Mouse (Mus musculus): ENCODE measurements around the gene Tfr2. TPM values are rescaled to one million over a fixed set of nuclear protein-coding genes. Genes with fewer than 3 reads are reported as not detected.

The Tfr2 gene
- polyA plus RNA-seq, 1 experiment: not detected

GRCm38 (mm10) chr5:137570691-137571586 is 1.3 kb downstream of the Tfr2 start:
- H3K27ac ChIP-seq (ENCODE audit: insufficient read depth, low read depth, low read length): no peak overlapping the region
- H3K4me3 ChIP-seq (ENCODE audit: insufficient read depth, low read length): no peak overlapping the region
- no peak for TF ChIP-seq CTCF (IDR thresholded peaks at IDR 0.05; ENCODE audit: low read depth, low read length)
- no peak for TF ChIP-seq POLR2A (IDR thresholded peaks at IDR 0.05; ENCODE audit: borderline replicate concordance, low read depth, low read length)
- peaks cover 14% of the 10 kb centered on the region for H3K4me1 ChIP-seq (ENCODE audit: control insufficient read depth, insufficient read depth, low read length)

- Histone ChIP-seq H3K27ac (ENCODE audit: insufficient read depth, low read depth, low read length) (no peak overlapping the region), H3K4me1 (ENCODE audit: control insufficient read depth, insufficient read depth, low read length) (peaks cover 8% of the 10 kb centered on the region), H3K4me3 (ENCODE audit: insufficient read depth, low read length) (no peak overlapping the region)
- TF ChIP-seq POLR2A (IDR thresholded peaks at IDR 0.05; ENCODE audit: borderline replicate concordance, low read depth, low read length) (no peak), CTCF (IDR thresholded peaks at IDR 0.05; ENCODE audit: low read depth, low read length) (no peak)
Measured at GRCm38 (mm10) chr5:137574470-137574901, 4.8 kb downstream of the Tfr2 start.

- Histone ChIP-seq H3K4me3 (ENCODE audit: insufficient read depth, low read length) (no peak overlapping the region), H3K27ac (ENCODE audit: insufficient read depth, low read depth, low read length) (no peak overlapping the region), H3K4me1 (ENCODE audit: control insufficient read depth, insufficient read depth, low read length) (no peaks in the 10 kb centered on the region)
- TF ChIP-seq CTCF (IDR thresholded peaks at IDR 0.05; ENCODE audit: low read depth, low read length) (no peak), POLR2A (IDR thresholded peaks at IDR 0.05; ENCODE audit: borderline replicate concordance, low read depth, low read length) (no peak)
Measured at GRCm38 (mm10) chr5:137580246-137580645, 10.6 kb downstream of the Tfr2 start.

GRCm38 (mm10) chr5:137582702-137583101 is 13.1 kb downstream of the Tfr2 start:
- no peak for TF ChIP-seq POLR2A (IDR thresholded peaks at IDR 0.05; ENCODE audit: borderline replicate concordance, low read depth, low read length)
- no peak for TF ChIP-seq CTCF (IDR thresholded peaks at IDR 0.05; ENCODE audit: low read depth, low read length)
- Histone ChIP-seq H3K4me3 (ENCODE audit: insufficient read depth, low read length) (no peak overlapping the region), H3K27ac (ENCODE audit: insufficient read depth, low read depth, low read length) (no peak overlapping the region)

GRCm38 (mm10) chr5:137583670-137584169 is 14.1 kb downstream of the Tfr2 start:
- H3K4me1 ChIP-seq (ENCODE audit: control insufficient read depth, insufficient read depth, low read length): no peaks in the 10 kb centered on the region
- no peak for TF ChIP-seq CTCF (IDR thresholded peaks at IDR 0.05; ENCODE audit: low read depth, low read length)
- TF ChIP-seq POLR2A (IDR thresholded peaks at IDR 0.05; ENCODE audit: borderline replicate concordance, low read depth, low read length): no peak
- H3K4me3 ChIP-seq (ENCODE audit: insufficient read depth, low read length): no peak overlapping the region

More at GRCm38 (mm10) chr5:137582702-137583101, 13.1 kb downstream of the Tfr2 start:
- H3K4me1 ChIP-seq (ENCODE audit: control insufficient read depth, insufficient read depth, low read length): no peaks in the 10 kb centered on the region

GRCm38 (mm10) chr5:137584976-137585375 is 15.3 kb downstream of the Tfr2 start:
- Histone ChIP-seq H3K4me3 (ENCODE audit: insufficient read depth, low read length) (no peak overlapping the region), H3K4me1 (ENCODE audit: control insufficient read depth, insufficient read depth, low read length) (no peaks in the 10 kb centered on the region), H3K27ac (ENCODE audit: insufficient read depth, low read depth, low read length) (no peak overlapping the region)
- TF ChIP-seq POLR2A (IDR thresholded peaks at IDR 0.05; ENCODE audit: borderline replicate concordance, low read depth, low read length): no peak
- peak; percentile 80 for TF ChIP-seq CTCF (IDR thresholded peaks at IDR 0.05; ENCODE audit: low read depth, low read length)

More at GRCm38 (mm10) chr5:137583670-137584169, 14.1 kb downstream of the Tfr2 start:
- no peak overlapping the region for H3K27ac ChIP-seq (ENCODE audit: insufficient read depth, low read depth, low read length)

- Histone ChIP-seq H3K27ac (ENCODE audit: insufficient read depth, low read depth, low read length) (no peak overlapping the region), H3K4me1 (ENCODE audit: control insufficient read depth, insufficient read depth, low read length) (no peaks in the 10 kb centered on the region), H3K4me3 (ENCODE audit: insufficient read depth, low read length) (no peak overlapping the region)
- TF ChIP-seq CTCF (IDR thresholded peaks at IDR 0.05; ENCODE audit: low read depth, low read length): no peak
- TF ChIP-seq POLR2A (IDR thresholded peaks at IDR 0.05; ENCODE audit: borderline replicate concordance, low read depth, low read length): no peak
Measured at GRCm38 (mm10) chr5:137590507-137590906, 20.9 kb downstream of the Tfr2 start.

- H3K27ac ChIP-seq (ENCODE audit: insufficient read depth, low read depth, low read length): no peak overlapping the region
- TF ChIP-seq CTCF (IDR thresholded peaks at IDR 0.05; ENCODE audit: low read depth, low read length) (no peak), POLR2A (IDR thresholded peaks at IDR 0.05; ENCODE audit: borderline replicate concordance, low read depth, low read length) (no peak)
- H3K4me3 ChIP-seq (ENCODE audit: insufficient read depth, low read length): no peak overlapping the region
- peaks cover 13% of the 10 kb centered on the region for H3K4me1 ChIP-seq (ENCODE audit: control insufficient read depth, insufficient read depth, low read length)
Measured at GRCm38 (mm10) chr5:137595921-137596320, 26.3 kb downstream of the Tfr2 start.

- Histone ChIP-seq H3K4me1 (ENCODE audit: control insufficient read depth, insufficient read depth, low read length) (peaks cover 13% of the 10 kb centered on the region), H3K4me3 (ENCODE audit: insufficient read depth, low read length) (peak overlapping the region; percentile 45), H3K27ac (ENCODE audit: insufficient read depth, low read depth, low read length) (peak overlapping the region; percentile 30)
- TF ChIP-seq POLR2A (IDR thresholded peaks at IDR 0.05; ENCODE audit: borderline replicate concordance, low read depth, low read length): no peak
- no peak for TF ChIP-seq CTCF (IDR thresholded peaks at IDR 0.05; ENCODE audit: low read depth, low read length)
Measured at GRCm38 (mm10) chr5:137596601-137597261, 27.1 kb downstream of the Tfr2 start.
